ENCODE assay signal across 13 mouse cellular contexts in the genomic region with DNA sequence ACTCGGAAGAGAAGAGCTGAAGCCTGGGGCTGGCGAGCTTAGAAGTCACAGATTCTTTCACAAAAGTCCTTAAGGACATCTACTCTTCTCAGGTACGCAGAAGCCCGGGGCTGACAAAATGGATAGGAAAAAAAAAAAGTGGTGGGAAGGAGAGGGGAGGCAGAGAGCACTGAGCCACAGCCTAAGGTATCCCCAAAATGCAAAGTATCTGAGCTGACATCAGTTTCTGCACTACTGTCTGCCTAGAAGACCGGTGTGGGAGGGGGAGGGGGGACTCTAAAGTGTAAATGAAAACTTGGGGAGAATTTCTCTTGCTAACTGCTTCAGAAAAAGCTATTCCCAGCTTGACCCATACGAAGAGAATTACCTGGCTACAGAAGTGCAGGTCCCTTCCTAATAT. TPM values are rescaled to one million over a fixed set of nuclear protein-coding genes. Genes with fewer than 3 reads are reported as not detected.
DNase-seq lines count a peak whose midpoint lies in the region; ATAC-seq and TF ChIP-seq lines count a peak whose summit lies in the region.
"Had no signal": no experiment of that assay in that cellular context is flagged by ENCODE, and none has a peak within 500 bp of the region (broad histone marks: within the 10 kb centered on the region; RNA-seq: fewer than 3 reads in every experiment).

No protein-coding gene starts in this region.

- no peak for TF ChIP-seq EP300 in stomach, postnatal 0 days (optimal IDR thresholded peaks at IDR 0.05)
- no peak for TF ChIP-seq EP300 in liver, embryonic 14.5 days (IDR thresholded peaks at IDR 0.05; ENCODE audit: low read depth)

- peaks cover 16% of the 10 kb centered on the region for H3K4me1 ChIP-seq in stomach, embryonic 14.5 days (ENCODE audit: control insufficient read depth, insufficient read depth, low read length)
- H3K4me1 ChIP-seq in stomach, postnatal 0 days (replicated peaks; ENCODE audit: control insufficient read depth, insufficient read depth) = no peaks in the 10 kb centered on the region
- peaks cover 31% of the 10 kb centered on the region for H3K4me1 ChIP-seq in hindbrain, embryonic 12.5 days
- peaks cover 14 to 44% of the 10 kb centered on the region in 2 experiments for H3K4me1 ChIP-seq in liver, embryonic 14.5 days (replicated peaks; ENCODE audit: control insufficient read depth in 2 of 2, insufficient read depth in 2 of 2, low read length in 1 of 2)
- H3K4me1 ChIP-seq in neural tube, embryonic 14.5 days (ENCODE audit: control insufficient read depth, insufficient read depth, low read length) = peaks cover 17% of the 10 kb centered on the region

- DNase-seq in stomach, postnatal 0 days (ENCODE audit: low spot score) = no peak
- DNase-seq in liver, embryonic 14.5 days (ENCODE audit: low read depth in 3 of 3, low spot score in 3 of 3) = no peak
- DNase-seq in layer of hippocampus, adult 18-20 months (ENCODE audit: low spot score in 2 of 2) = no peak
- DNase-seq in adrenal gland, adult 2 months = no peak
- DNase-seq: cerebellum, postnatal 14 days; gastrocnemius, postnatal 36 days; right cerebral cortex, postnatal 4 days; thymus, postnatal 36 days had no signal

- no peak overlapping the region for H3K27ac ChIP-seq in stomach, embryonic 14.5 days (ENCODE audit: low read length)
- H3K27ac ChIP-seq in stomach, postnatal 0 days (replicated peaks) = no peak overlapping the region
- H3K27ac ChIP-seq in hindbrain, embryonic 12.5 days = no peak overlapping the region
- no peak overlapping the region for H3K27ac ChIP-seq in liver, embryonic 14.5 days
- H3K27ac ChIP-seq in neural tube, embryonic 14.5 days (ENCODE audit: low read depth, low read length) = no peak overlapping the region

- no peaks in the 10 kb centered on the region for H3K36me3 ChIP-seq in stomach, embryonic 14.5 days (ENCODE audit: control insufficient read depth, insufficient read depth, low read length)
- no peaks in the 10 kb centered on the region for H3K36me3 ChIP-seq in stomach, postnatal 0 days (ENCODE audit: control insufficient read depth, insufficient read depth, low read length)
- no peaks in the 10 kb centered on the region for H3K36me3 ChIP-seq in hindbrain, embryonic 12.5 days
- no peaks in the 10 kb centered on the region for H3K36me3 ChIP-seq in liver, embryonic 14.5 days (replicated peaks; ENCODE audit: control insufficient read depth, insufficient read depth, low read depth)
- H3K36me3 ChIP-seq in neural tube, embryonic 14.5 days (ENCODE audit: control insufficient read depth, insufficient read depth, low read length) = no peaks in the 10 kb centered on the region

- no peaks in the 10 kb centered on the region for H3K27me3 ChIP-seq in stomach, embryonic 14.5 days (ENCODE audit: control insufficient read depth, insufficient read depth, low read length)
- no peaks in the 10 kb centered on the region for H3K27me3 ChIP-seq in stomach, postnatal 0 days (ENCODE audit: control insufficient read depth, insufficient read depth, low read length)
- no peaks in the 10 kb centered on the region for H3K27me3 ChIP-seq in hindbrain, embryonic 12.5 days
- H3K27me3 ChIP-seq in liver, embryonic 14.5 days (ENCODE audit: control insufficient read depth, insufficient read depth, low read length) = no peaks in the 10 kb centered on the region
- no peaks in the 10 kb centered on the region for H3K27me3 ChIP-seq in neural tube, embryonic 14.5 days (ENCODE audit: control insufficient read depth, insufficient read depth, low read length)

- no peak overlapping the region for H3K9ac ChIP-seq in stomach, embryonic 14.5 days (replicated peaks; ENCODE audit: low read depth, low read length)
- H3K9ac ChIP-seq in stomach, postnatal 0 days (ENCODE audit: low read length) = no peak overlapping the region
- H3K9ac ChIP-seq in hindbrain, embryonic 12.5 days = 0 out of 2 replicates have a peak overlapping the region, but pooled peaks have one; percentile 99
- H3K9ac ChIP-seq in liver, embryonic 14.5 days (replicated peaks) = no peak overlapping the region
- H3K9ac ChIP-seq in neural tube, embryonic 14.5 days (replicated peaks; ENCODE audit: low read depth, low read length) = no peak overlapping the region

- 82% methylated on average over 6 of the region's 6 CpGs for WGBS in stomach, embryonic 14.5 days
- 81% methylated on average over 6 of the region's 6 CpGs for WGBS in stomach, postnatal 0 days
- 87% methylated on average over 6 of the region's 6 CpGs for WGBS in hindbrain, embryonic 12.5 days
- WGBS in liver, embryonic 14.5 days (ENCODE audit: insufficient replicate concordance) = 70% methylated on average over 6 of the region's 6 CpGs
- 86% methylated on average over 6 of the region's 6 CpGs for WGBS in neural tube, embryonic 14.5 days

- no peaks in the 10 kb centered on the region for H3K9me3 ChIP-seq in stomach, embryonic 14.5 days (ENCODE audit: control insufficient read depth, low read depth, low read length)
- no peaks in the 10 kb centered on the region for H3K9me3 ChIP-seq in stomach, postnatal 0 days (ENCODE audit: control insufficient read depth, low read length)
- H3K9me3 ChIP-seq in hindbrain, embryonic 12.5 days (replicated peaks) = no peaks in the 10 kb centered on the region
- H3K9me3 ChIP-seq in liver, embryonic 14.5 days (ENCODE audit: control insufficient read depth, low read length) = no peaks in the 10 kb centered on the region
- no peaks in the 10 kb centered on the region for H3K9me3 ChIP-seq in neural tube, embryonic 14.5 days (ENCODE audit: control insufficient read depth, low read length)

- ATAC-seq in stomach, embryonic 14.5 days (ENCODE audit: insufficient number of reproducible peaks, insufficient read depth, low FRiP score, low read depth) = no peak
- ATAC-seq in stomach, postnatal 0 days (ENCODE audit: low FRiP score, low TSS enrichment) = no peak
- no peak for ATAC-seq in hindbrain, embryonic 12.5 days (ENCODE audit: low FRiP score)
- no peak for ATAC-seq in liver, embryonic 14.5 days (ENCODE audit: insufficient read depth)
- ATAC-seq in neural tube, embryonic 14.5 days (ENCODE audit: low read depth) = no peak
- ATAC-seq in monocyte, adult 5-6 weeks (replicated peaks; ENCODE audit: insufficient number of reproducible peaks, low FRiP score, low TSS enrichment, poor library complexity, severe bottlenecking) = no peak
- ATAC-seq: lung, postnatal 0 days had no signal

- H3K4me3 ChIP-seq in stomach, embryonic 14.5 days (ENCODE audit: low read depth, low read length) = no peak overlapping the region
- no peak overlapping the region for H3K4me3 ChIP-seq in stomach, postnatal 0 days (ENCODE audit: low read depth, low read length)
- H3K4me3 ChIP-seq in hindbrain, embryonic 12.5 days = 0 out of 2 replicates have a peak overlapping the region, but pooled peaks have one; percentile 96
- no peak overlapping the region for H3K4me3 ChIP-seq in liver, embryonic 14.5 days (ENCODE audit: insufficient read depth in 1 of 2, low read depth in 2 of 2, low read length in 2 of 2)
- H3K4me3 ChIP-seq in neural tube, embryonic 14.5 days (ENCODE audit: low read depth, low read length) = no peak overlapping the region

- H3K4me2 ChIP-seq in stomach, embryonic 14.5 days (replicated peaks; ENCODE audit: low read depth, low read length) = peak overlapping the region; percentile 89; the same call in 1 of the 2 replicates
- no peak overlapping the region for H3K4me2 ChIP-seq in stomach, postnatal 0 days (replicated peaks; ENCODE audit: low read depth)
- peak overlapping the region; percentile 79 for H3K4me2 ChIP-seq in hindbrain, embryonic 12.5 days (replicated peaks)
- H3K4me2 ChIP-seq in liver, embryonic 14.5 days (ENCODE audit: low read depth) = peak overlapping the region; percentile 91; the same call in 1 of the 2 replicates
- peak overlapping the region; percentile 90 for H3K4me2 ChIP-seq in neural tube, embryonic 14.5 days (ENCODE audit: low read depth, low read length)

- no peak for TF ChIP-seq CTCF in stomach, postnatal 0 days (IDR thresholded peaks at IDR 0.05; ENCODE audit: low read depth)
- TF ChIP-seq CTCF in liver, embryonic 14.5 days (IDR thresholded peaks at IDR 0.05; ENCODE audit: low read depth) = no peak

RNA-seq across cellular contexts. Expression of a gene that starts 48.3 kb away (rescaled TPM):
- 35.8 and 44.6 TPM in 2 replicates for polyA plus RNA-seq in stomach, embryonic 14.5 days (2014; fragmentation: Nextera tagmentation; extraction: Ambion mirVana)
- 16.9 and 19.1 TPM in 2 replicates for polyA plus RNA-seq in stomach, postnatal 0 days (2015; fragmentation: Nextera tagmentation; extraction: Ambion mirVana)
- 49.9 and 50.7 TPM in 2 replicates for polyA plus RNA-seq in hindbrain, embryonic 12.5 days (2016; fragmentation: Nextera tagmentation; extraction: Ambion mirVana)
- polyA plus RNA-seq in liver, embryonic 14.5 days (2012; rRNA removed) = 5.4 and 6.6 TPM in 2 replicates
- 12.2 and 13.2 TPM in 2 replicates for polyA plus RNA-seq in liver, embryonic 14.5 days (2014; fragmentation: Nextera tagmentation; extraction: Ambion mirVana)
- polyA plus RNA-seq in neural tube, embryonic 14.5 days (2014; fragmentation: Nextera tagmentation; extraction: Ambion mirVana) = 51.3 and 53.0 TPM in 2 replicates
- total RNA-seq in layer of hippocampus, adult 18-20 months (2021) = 10 to 100 TPM; 50.2 to 71.5 TPM
- 23.9 to 25.5 TPM (median 24.1 TPM) in 3 replicates for total RNA-seq in monocyte, adult 5-6 weeks (2017)
- total RNA-seq in adrenal gland, adult 2 months (2021) = 10 to 100 TPM; 17.9 to 33.8 TPM
- 3.7 and 4.4 TPM in 2 replicates for polyA plus RNA-seq in adrenal gland, adult 2 months (2012; rRNA removed)
